Mouse (Mus musculus) retina, postnatal 1 day (tissue): ENCODE results near the gene Zmym4.

Experiments
- DNase-seq: peaks from one replicate; pipeline ENCODE4 v3.0.0-alpha.2; 2012

Gene Zmym4

GRCm38 (mm10) chr4:126814854-126815253, 153.1 kb downstream of the Zmym4 start:
- no peak for DNase-seq

GRCm38 (mm10) chr4:126813212-126813611, 154.7 kb downstream of the Zmym4 start:
- DNase-seq = no peak
